Mouse (Mus musculus) megakaryocyte, adult 5-6 weeks (primary cell): ENCODE results near the gene Hrg. TPM values are rescaled to one million over a fixed set of nuclear protein-coding genes. Genes with fewer than 3 reads are reported as not detected.
"Not testable (repeated sequence)": the region's sequence is repeated elsewhere in the genome, so short reads cannot be mapped to it uniquely, and the experiment has no call there.

ENCODE experiments used
- ATAC-seq: 2 replicates; pipeline ENCODE4 v1.8.0; 2016; ENCODE audit warnings: mild to moderate bottlenecking, inconsistent platforms; ENCODE audit not compliant: poor library complexity, severe bottlenecking
- total RNA-seq, 2 experiments: library from RNA; stranded (forward) in 1 of 2; stranded (reverse) in 1 of 2; fragments of 153-499, 151-499 nt in 1 of 2; fragments of 221-1000, 200-1000 nt in 1 of 2; gene quantifications; 2 replicates each; pipeline versions ENCODE4 v1.2.3 to v1.2.4; 2015 to 2017

Gene Hrg
- total RNA-seq (2015) (not detected in 2 replicates), total RNA-seq (2017) (not detected in 2 replicates)

GRCm38 (mm10) chr16:22950840-22951395 is at the start of gene Hrg:
Gene Hrg, plus strand, starts transcription at chr16:22951072.
- ATAC-seq, result no peak

GRCm38 (mm10) chr16:22901326-22901725 is 49.5 kb upstream of the Hrg start:
- ATAC-seq, result no peak

- ATAC-seq, result no peak
These were observed 41.6 kb upstream of the Hrg start for GRCm38 (mm10) chr16:22909290-22909689.

GRCm38 (mm10) chr16:22911986-22912385 is 38.9 kb upstream of the Hrg start:
- ATAC-seq, result no peak

GRCm38 (mm10) chr16:22912886-22913285 is 38.0 kb upstream of the Hrg start:
- ATAC-seq, result no peak

- no peak for ATAC-seq
These were observed 36.6 kb upstream of the Hrg start for GRCm38 (mm10) chr16:22914276-22914675.

- no peak for ATAC-seq
These were observed 32.8 kb upstream of the Hrg start, which contains the start of gene Fetub for GRCm38 (mm10) chr16:22918034-22918433. Gene Fetub, plus strand, starts transcription at chr16:22918334.

- ATAC-seq, result no peak
These were observed 32.1 kb upstream of the Hrg start for GRCm38 (mm10) chr16:22918664-22919312.

GRCm38 (mm10) chr16:22919971-22920854 is 30.7 kb upstream of the Hrg start:
- no peak for ATAC-seq

GRCm38 (mm10) chr16:22921761-22922160 is 29.1 kb upstream of the Hrg start:
- ATAC-seq, result no peak

- no peak for ATAC-seq
These were observed 28.4 kb upstream of the Hrg start for GRCm38 (mm10) chr16:22922433-22922832.

GRCm38 (mm10) chr16:22929575-22929974 is 21.3 kb upstream of the Hrg start:
- no peak for ATAC-seq

- no peak for ATAC-seq
These were observed 19.3 kb upstream of the Hrg start for GRCm38 (mm10) chr16:22931431-22932200.

GRCm38 (mm10) chr16:22937631-22938030 is 13.2 kb upstream of the Hrg start:
- ATAC-seq, result no peak

- no peak for ATAC-seq
These were observed 12.3 kb upstream of the Hrg start for GRCm38 (mm10) chr16:22938541-22938940.

GRCm38 (mm10) chr16:22939120-22939695 is 11.7 kb upstream of the Hrg start:
- no peak for ATAC-seq

GRCm38 (mm10) chr16:22941825-22942476 is 8.9 kb upstream of the Hrg start:
- ATAC-seq, result not testable (repeated sequence)

- ATAC-seq, result no peak
These were observed 3.5 kb upstream of the Hrg start for GRCm38 (mm10) chr16:22947371-22947770.

- ATAC-seq, result no peak
These were observed 2.2 kb downstream of the Hrg start for GRCm38 (mm10) chr16:22953069-22953468.
